Mouse (Mus musculus): ENCODE measurements at regions not wholly inside any gene's neighbourhood (a gene's known extent, or its start where the extent isn't known, plus 50 kb on each side); places are given as distances from the start of the nearest gene placed in this dataset.

GRCm38 (mm10) chr9:47942761-47943583 lies 218.9 kb upstream of the Nxpe4 start:
- Histone ChIP-seq H3K9me3 (replicated peaks; ENCODE audit: control insufficient read depth, insufficient read depth, low read length, poor library complexity, severe bottlenecking) (no peaks in the 10 kb centered on the region), H3K36me3 (ENCODE audit: control insufficient read depth, insufficient read depth, low read length, poor library complexity, severe bottlenecking) (no peaks in the 10 kb centered on the region), H3K4me1 (ENCODE audit: control insufficient read depth, insufficient read depth, low read length) (no peaks in the 10 kb centered on the region), H3K9ac (ENCODE audit: low read depth, poor library complexity, severe bottlenecking) (no peak overlapping the region), H3K27ac (ENCODE audit: insufficient read depth, low read length) (no peak overlapping the region), H3K4me3 (ENCODE audit: low read depth, low read length) (no peak overlapping the region), H3K27me3 (ENCODE audit: control insufficient read depth, insufficient read depth, low read length, poor library complexity, severe bottlenecking) (no peaks in the 10 kb centered on the region)
- TF ChIP-seq EP300 (IDR thresholded peaks at IDR 0.05; ENCODE audit: insufficient read depth, low read depth, low read length): no peak
- no peak for TF ChIP-seq CTCF (IDR thresholded peaks at IDR 0.05; ENCODE audit: low read depth, low read length)
- no peak for TF ChIP-seq POLR2A (IDR thresholded peaks at IDR 0.05; ENCODE audit: insufficient read depth, low read length)

GRCm38 (mm10) chr9:47946226-47946625 lies 215.6 kb upstream of the Nxpe4 start:
- Histone ChIP-seq H3K27ac (ENCODE audit: insufficient read depth, low read length) (no peak overlapping the region), H3K4me1 (ENCODE audit: control insufficient read depth, insufficient read depth, low read length) (no peaks in the 10 kb centered on the region), H3K27me3 (ENCODE audit: control insufficient read depth, insufficient read depth, low read length, poor library complexity, severe bottlenecking) (no peaks in the 10 kb centered on the region), H3K4me3 (ENCODE audit: low read depth, low read length) (no peak overlapping the region), H3K9me3 (replicated peaks; ENCODE audit: control insufficient read depth, insufficient read depth, low read length, poor library complexity, severe bottlenecking) (no peaks in the 10 kb centered on the region), H3K9ac (ENCODE audit: low read depth, poor library complexity, severe bottlenecking) (no peak overlapping the region), H3K36me3 (ENCODE audit: control insufficient read depth, insufficient read depth, low read length, poor library complexity, severe bottlenecking) (no peaks in the 10 kb centered on the region)
- TF ChIP-seq CTCF (IDR thresholded peaks at IDR 0.05; ENCODE audit: low read depth, low read length): no peak

DNA sequence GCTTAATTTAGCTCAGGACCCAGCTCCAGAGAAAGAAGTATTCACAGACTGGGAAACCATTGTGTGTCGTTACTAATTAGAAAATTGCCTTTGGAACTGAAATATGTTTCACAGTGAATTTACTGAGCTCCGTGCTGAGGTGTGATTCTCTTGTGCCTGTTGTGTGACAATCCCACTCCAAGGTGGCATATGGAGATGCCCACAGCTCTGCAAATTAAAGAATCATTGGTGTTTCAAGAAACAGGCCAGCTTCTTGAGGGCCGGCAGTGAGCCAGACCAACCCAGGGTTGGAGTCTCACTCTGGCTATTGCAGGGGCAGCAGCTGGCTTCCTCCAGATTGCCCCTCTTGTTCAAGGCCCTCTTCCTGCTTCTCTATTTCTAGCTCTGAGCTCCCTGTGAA lies 203.9 kb upstream of the Nxpe4 start:
- TF ChIP-seq EP300 (IDR thresholded peaks at IDR 0.05; ENCODE audit: insufficient read depth, low read depth, low read length): no peak
- no peak for TF ChIP-seq CTCF (IDR thresholded peaks at IDR 0.05; ENCODE audit: low read depth, low read length)
- no peak for TF ChIP-seq POLR2A (IDR thresholded peaks at IDR 0.05; ENCODE audit: insufficient read depth, low read length)
- no peaks in the 10 kb centered on the region for H3K36me3 ChIP-seq (ENCODE audit: control insufficient read depth, insufficient read depth, low read length, poor library complexity, severe bottlenecking)
- no peak overlapping the region for H3K27ac ChIP-seq (ENCODE audit: insufficient read depth, low read length)
- H3K4me1 ChIP-seq (ENCODE audit: control insufficient read depth, insufficient read depth, low read length): no peaks in the 10 kb centered on the region
- H3K9me3 ChIP-seq (replicated peaks; ENCODE audit: control insufficient read depth, insufficient read depth, low read length, poor library complexity, severe bottlenecking): no peaks in the 10 kb centered on the region
- no peak overlapping the region for H3K4me3 ChIP-seq (ENCODE audit: low read depth, low read length)
- no peaks in the 10 kb centered on the region for H3K27me3 ChIP-seq (ENCODE audit: control insufficient read depth, insufficient read depth, low read length, poor library complexity, severe bottlenecking)
- no peak overlapping the region for H3K9ac ChIP-seq (ENCODE audit: low read depth, poor library complexity, severe bottlenecking)

DNA sequence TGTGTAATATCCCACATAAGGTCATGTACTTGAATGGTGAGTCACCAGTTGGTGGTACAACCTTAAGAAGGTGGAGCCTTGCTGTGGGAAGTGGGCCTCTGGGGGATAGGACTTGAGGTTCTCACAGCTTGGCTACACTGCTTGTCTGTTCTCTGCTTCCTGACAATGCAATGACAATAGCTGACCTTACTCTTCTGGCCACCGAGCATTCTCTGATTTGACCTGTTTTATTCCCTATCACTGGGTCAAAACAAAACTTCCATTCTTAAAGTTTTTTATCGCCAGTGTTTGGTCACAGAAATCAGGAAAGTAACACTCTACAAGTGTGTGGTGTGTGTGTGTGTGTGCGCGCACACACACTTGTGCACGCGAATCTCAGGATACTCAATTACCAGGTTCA lies 203.0 kb upstream of the Nxpe4 start:
- H3K27ac ChIP-seq (ENCODE audit: insufficient read depth, low read length): no peak overlapping the region
- H3K27me3 ChIP-seq (ENCODE audit: control insufficient read depth, insufficient read depth, low read length, poor library complexity, severe bottlenecking): no peaks in the 10 kb centered on the region
- no peaks in the 10 kb centered on the region for H3K36me3 ChIP-seq (ENCODE audit: control insufficient read depth, insufficient read depth, low read length, poor library complexity, severe bottlenecking)
- H3K9ac ChIP-seq (ENCODE audit: low read depth, poor library complexity, severe bottlenecking): no peak overlapping the region
- H3K9me3 ChIP-seq (replicated peaks; ENCODE audit: control insufficient read depth, insufficient read depth, low read length, poor library complexity, severe bottlenecking): no peaks in the 10 kb centered on the region
- H3K4me1 ChIP-seq (ENCODE audit: control insufficient read depth, insufficient read depth, low read length): no peaks in the 10 kb centered on the region
- TF ChIP-seq EP300 (IDR thresholded peaks at IDR 0.05; ENCODE audit: insufficient read depth, low read depth, low read length) (no peak), POLR2A (IDR thresholded peaks at IDR 0.05; ENCODE audit: insufficient read depth, low read length) (no peak), CTCF (IDR thresholded peaks at IDR 0.05; ENCODE audit: low read depth, low read length) (no peak)
- H3K4me3 ChIP-seq (ENCODE audit: low read depth, low read length): no peak overlapping the region

DNA sequence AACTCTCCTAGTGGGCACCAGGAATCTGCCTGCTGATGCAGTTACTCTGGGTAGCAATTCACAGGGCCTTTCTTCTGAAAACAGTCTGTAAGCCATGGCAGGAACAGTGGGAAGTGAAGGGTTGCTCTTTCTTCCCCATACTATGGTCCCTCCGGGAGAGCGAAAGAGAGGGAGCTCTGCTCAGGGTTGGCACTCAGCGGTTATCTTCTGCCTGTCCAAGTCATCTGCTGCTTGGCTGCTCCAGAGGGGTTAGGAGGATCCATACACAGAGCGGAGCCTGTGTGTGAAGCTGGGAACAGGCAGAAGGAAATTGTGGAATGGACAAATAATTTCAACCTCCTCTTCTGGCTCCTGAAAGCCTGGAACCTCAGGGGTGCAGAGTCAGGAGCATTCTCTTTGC lies 200.6 kb upstream of the Nxpe4 start:
- H3K4me3 ChIP-seq (ENCODE audit: low read depth, low read length): no peak overlapping the region
- H3K27ac ChIP-seq (ENCODE audit: insufficient read depth, low read length): no peak overlapping the region
- no peak for TF ChIP-seq POLR2A (IDR thresholded peaks at IDR 0.05; ENCODE audit: insufficient read depth, low read length)
- TF ChIP-seq EP300 (IDR thresholded peaks at IDR 0.05; ENCODE audit: insufficient read depth, low read depth, low read length): no peak
- TF ChIP-seq CTCF (IDR thresholded peaks at IDR 0.05; ENCODE audit: low read depth, low read length): no peak
- no peaks in the 10 kb centered on the region for H3K9me3 ChIP-seq (replicated peaks; ENCODE audit: control insufficient read depth, insufficient read depth, low read length, poor library complexity, severe bottlenecking)
- H3K4me1 ChIP-seq (ENCODE audit: control insufficient read depth, insufficient read depth, low read length): no peaks in the 10 kb centered on the region
- H3K9ac ChIP-seq (ENCODE audit: low read depth, poor library complexity, severe bottlenecking): no peak overlapping the region
- H3K36me3 ChIP-seq (ENCODE audit: control insufficient read depth, insufficient read depth, low read length, poor library complexity, severe bottlenecking): no peaks in the 10 kb centered on the region
- no peaks in the 10 kb centered on the region for H3K27me3 ChIP-seq (ENCODE audit: control insufficient read depth, insufficient read depth, low read length, poor library complexity, severe bottlenecking)

GRCm38 (mm10) chr9:47962161-47962560 lies 199.7 kb upstream of the Nxpe4 start:
- no peaks in the 10 kb centered on the region for H3K27me3 ChIP-seq (ENCODE audit: control insufficient read depth, insufficient read depth, low read length, poor library complexity, severe bottlenecking)
- TF ChIP-seq CTCF (IDR thresholded peaks at IDR 0.05; ENCODE audit: low read depth, low read length) (no peak), POLR2A (IDR thresholded peaks at IDR 0.05; ENCODE audit: insufficient read depth, low read length) (no peak), EP300 (IDR thresholded peaks at IDR 0.05; ENCODE audit: insufficient read depth, low read depth, low read length) (no peak)
- H3K4me3 ChIP-seq (ENCODE audit: low read depth, low read length): no peak overlapping the region
- no peak overlapping the region for H3K9ac ChIP-seq (ENCODE audit: low read depth, poor library complexity, severe bottlenecking)
- H3K4me1 ChIP-seq (ENCODE audit: control insufficient read depth, insufficient read depth, low read length): no peaks in the 10 kb centered on the region
- no peak overlapping the region for H3K27ac ChIP-seq (ENCODE audit: insufficient read depth, low read length)
- H3K9me3 ChIP-seq (replicated peaks; ENCODE audit: control insufficient read depth, insufficient read depth, low read length, poor library complexity, severe bottlenecking): no peaks in the 10 kb centered on the region
- H3K36me3 ChIP-seq (ENCODE audit: control insufficient read depth, insufficient read depth, low read length, poor library complexity, severe bottlenecking): no peaks in the 10 kb centered on the region
